Mouse (Mus musculus): ENCODE measurements around the gene Cryga. TPM values are rescaled to one million over a fixed set of nuclear protein-coding genes. Genes with fewer than 3 reads are reported as not detected.
A peak's percentile ranks its signal among the peaks of the same experiment; 100 is the strongest.

The Cryga gene
- polyA plus RNA-seq, 1 experiment from 2014 or later: not detected

DNA sequence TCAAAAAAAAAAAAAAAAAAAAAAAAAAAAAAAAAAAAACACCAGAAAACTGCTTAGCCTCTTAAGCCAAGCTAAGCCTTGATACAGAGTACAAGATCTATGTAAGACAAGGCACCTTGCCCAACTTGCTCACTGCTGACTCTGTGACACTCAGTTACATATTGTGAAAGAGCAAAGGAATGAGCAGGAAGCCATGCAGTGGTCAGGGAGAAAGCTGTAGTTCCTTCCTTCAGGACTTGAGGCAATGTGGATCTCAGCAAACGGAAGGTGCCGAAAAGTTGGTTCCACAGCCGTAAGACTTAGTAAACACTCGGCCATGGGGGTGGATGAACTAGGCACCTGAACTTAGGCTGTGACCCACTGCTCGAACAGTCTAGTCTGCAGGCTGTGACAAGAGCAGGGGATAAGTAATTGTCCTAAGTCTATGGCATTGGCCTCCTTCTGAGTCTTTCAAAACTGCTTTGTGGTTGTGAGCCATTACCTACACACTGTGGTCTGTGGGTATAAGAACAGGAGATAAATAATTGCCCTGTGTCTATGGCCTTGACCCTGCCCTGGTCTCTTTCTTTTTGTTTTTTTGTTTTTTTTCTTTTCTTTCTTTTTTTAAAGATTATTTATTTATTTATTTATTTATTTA, 10.5 kb upstream of the Cryga start:
- H3K36me3 ChIP-seq: no peaks in the 10 kb centered on the region
- no peak overlapping the region for H3K4me3 ChIP-seq
- no peaks in the 10 kb centered on the region for H3K9me3 ChIP-seq
- DNase-seq (ENCODE audit: low spot score): no peak
- H3K27ac ChIP-seq: no peak overlapping the region
- H3K27me3 ChIP-seq (ENCODE audit: insufficient read depth, poor library complexity, severe bottlenecking): no peaks in the 10 kb centered on the region
- WGBS: 91% methylated on average over 5 of the region's 5 CpGs
- peaks cover 9% of the 10 kb centered on the region for H3K4me1 ChIP-seq (replicated peaks)

- peak overlapping the region; percentile 18; the same call in 1 of the 2 replicates for H3K4me3 ChIP-seq
- WGBS: 55% methylated on average over 14 of the region's 14 CpGs
- H3K27me3 ChIP-seq (ENCODE audit: insufficient read depth, poor library complexity, severe bottlenecking): no peaks in the 10 kb centered on the region
- H3K27ac ChIP-seq: peak overlapping the region; percentile 47; the same call in 1 of the 2 replicates
- DNase-seq (ENCODE audit: low spot score): peak; percentile 36
- H3K36me3 ChIP-seq: no peaks in the 10 kb centered on the region
- peaks cover 9% of the 10 kb centered on the region for H3K4me1 ChIP-seq (replicated peaks)
- H3K9me3 ChIP-seq: no peaks in the 10 kb centered on the region
Observed at GRCm38 (mm10) chr1:65112807-65113196, 9.6 kb upstream of the Cryga start.

GRCm38 (mm10) chr1:65112031-65112806, 9.0 kb upstream of the Cryga start:
- H3K4me1 ChIP-seq (replicated peaks): peaks cover 9% of the 10 kb centered on the region
- no peaks in the 10 kb centered on the region for H3K27me3 ChIP-seq (ENCODE audit: insufficient read depth, poor library complexity, severe bottlenecking)
- peak; percentile 77 for DNase-seq (ENCODE audit: low spot score)
- peak overlapping the region; percentile 18; the same call in 1 of the 2 replicates for H3K4me3 ChIP-seq
- peak overlapping the region; percentile 47; the same call in 1 of the 2 replicates for H3K27ac ChIP-seq
- H3K36me3 ChIP-seq: no peaks in the 10 kb centered on the region
- H3K9me3 ChIP-seq: no peaks in the 10 kb centered on the region
- 17% methylated on average over 8 of the region's 8 CpGs for WGBS

DNA sequence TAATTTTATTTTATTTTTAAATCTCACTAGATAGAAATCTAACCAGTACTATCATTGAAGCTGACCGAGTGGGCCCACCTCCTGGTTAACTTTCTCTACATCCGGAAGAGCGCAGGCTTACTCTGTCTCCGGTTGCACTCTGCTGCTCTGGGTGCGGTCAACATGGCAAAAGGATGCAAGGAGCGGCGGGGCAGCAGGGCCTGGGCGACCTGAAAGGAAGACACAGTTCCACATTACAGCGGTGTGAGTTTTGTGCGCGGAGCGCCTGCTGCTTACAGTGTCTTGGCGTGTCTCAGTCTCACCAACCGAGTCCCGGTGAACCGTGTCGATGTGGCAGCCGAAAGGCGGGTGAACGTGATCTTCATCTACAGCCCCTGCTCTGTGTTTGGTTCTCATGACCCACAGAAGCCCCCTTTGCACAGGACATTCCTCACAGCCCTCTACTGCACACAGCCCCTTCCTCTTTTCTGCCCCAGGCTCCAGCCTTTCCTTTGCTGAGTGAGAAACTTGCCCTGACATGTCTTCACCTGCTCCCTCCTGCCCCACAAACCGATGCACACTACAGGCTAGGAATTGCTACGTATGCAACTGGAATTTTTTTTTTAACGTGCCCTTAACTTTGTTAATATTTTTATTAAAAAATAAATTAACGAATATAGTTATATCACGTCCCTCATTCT, 6.7 kb upstream of the Cryga start:
- no peak for DNase-seq (ENCODE audit: low spot score)
- 72% methylated on average over 25 of the region's 25 CpGs for WGBS

DNA sequence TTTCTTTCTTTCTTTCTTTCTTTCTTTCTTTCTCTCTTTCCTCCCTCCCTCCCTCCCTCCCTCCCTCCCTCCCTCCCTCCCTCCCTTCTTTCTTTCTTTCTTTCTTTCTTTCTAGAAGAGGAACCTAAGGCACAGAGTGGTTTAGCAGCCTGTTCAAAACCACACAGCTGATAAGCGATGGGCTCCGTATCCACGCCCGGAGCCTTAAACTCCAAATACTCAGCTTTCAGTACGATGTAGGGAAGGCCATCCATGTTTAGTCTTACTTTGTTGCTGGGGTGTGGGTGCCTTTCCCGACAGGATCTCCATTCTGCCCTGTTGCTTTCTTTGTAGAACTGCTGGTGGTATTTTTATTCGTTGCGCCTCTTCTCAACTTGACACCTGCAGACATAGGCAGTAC, 6.0 kb upstream of the Cryga start:
- no peak overlapping the region for H3K4me3 ChIP-seq
- H3K36me3 ChIP-seq: no peaks in the 10 kb centered on the region
- peaks cover 9% of the 10 kb centered on the region for H3K4me1 ChIP-seq (replicated peaks)
- no peak overlapping the region for H3K27ac ChIP-seq
- 93% methylated on average over 8 of the region's 8 CpGs for WGBS
- no peak for DNase-seq (ENCODE audit: low spot score)
- H3K27me3 ChIP-seq (ENCODE audit: insufficient read depth, poor library complexity, severe bottlenecking): no peaks in the 10 kb centered on the region
- no peaks in the 10 kb centered on the region for H3K9me3 ChIP-seq

More for the DNA sequence above, 6.7 kb upstream of the Cryga start:
- Histone ChIP-seq H3K9me3 (no peaks in the 10 kb centered on the region), H3K4me1 (replicated peaks) (peaks cover 9% of the 10 kb centered on the region), H3K27me3 (ENCODE audit: insufficient read depth, poor library complexity, severe bottlenecking) (no peaks in the 10 kb centered on the region), H3K4me3 (no peak overlapping the region), H3K27ac (no peak overlapping the region), H3K36me3 (no peaks in the 10 kb centered on the region)

- Histone ChIP-seq H3K27me3 (ENCODE audit: insufficient read depth, poor library complexity, severe bottlenecking) (no peaks in the 10 kb centered on the region), H3K4me3 (no peak overlapping the region), H3K27ac (no peak overlapping the region), H3K9me3 (no peaks in the 10 kb centered on the region), H3K36me3 (no peaks in the 10 kb centered on the region), H3K4me1 (replicated peaks) (peaks cover 6% of the 10 kb centered on the region)
- DNase-seq (ENCODE audit: low spot score): no peak
- 92% methylated on average over 10 of the region's 10 CpGs for WGBS
Observed at GRCm38 (mm10) chr1:65107654-65108279, 4.6 kb upstream of the Cryga start.

GRCm38 (mm10) chr1:65096953-65097352, 6.2 kb downstream of the Cryga start:
- Histone ChIP-seq H3K9me3 (no peaks in the 10 kb centered on the region), H3K36me3 (no peaks in the 10 kb centered on the region), H3K4me3 (no peak overlapping the region), H3K27me3 (ENCODE audit: insufficient read depth, poor library complexity, severe bottlenecking) (no peaks in the 10 kb centered on the region), H3K4me1 (replicated peaks) (no peaks in the 10 kb centered on the region), H3K27ac (no peak overlapping the region)
- 85% methylated on average over 3 of the region's 3 CpGs for WGBS
- DNase-seq (ENCODE audit: low spot score): no peak

DNA sequence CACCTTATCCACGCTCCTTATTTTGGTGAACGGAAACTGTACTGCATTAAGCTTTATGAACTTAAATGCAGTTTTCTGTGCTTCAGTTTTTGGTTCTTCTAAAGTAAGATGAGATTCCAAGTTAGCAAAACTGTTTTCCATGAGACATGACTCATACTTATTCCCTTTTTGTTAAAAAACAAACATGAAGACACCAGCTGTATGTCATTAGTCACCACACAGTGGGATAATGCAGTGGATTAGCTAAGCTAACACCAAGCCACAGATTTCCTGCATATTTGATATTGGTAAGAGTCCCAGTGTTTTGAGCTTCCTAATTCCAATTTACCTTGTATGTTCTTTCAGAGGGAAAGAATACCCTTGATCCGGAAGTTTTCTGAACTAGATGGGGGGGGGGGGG, 11.6 kb downstream of the Cryga start:
- DNase-seq (ENCODE audit: low spot score): no peak
- H3K9me3 ChIP-seq: no peaks in the 10 kb centered on the region
- no peak overlapping the region for H3K27ac ChIP-seq
- no peaks in the 10 kb centered on the region for H3K4me1 ChIP-seq (replicated peaks)
- H3K4me3 ChIP-seq: no peak overlapping the region
- no peaks in the 10 kb centered on the region for H3K36me3 ChIP-seq
- WGBS: 89% methylated on average over 3 of the region's 3 CpGs
- no peaks in the 10 kb centered on the region for H3K27me3 ChIP-seq (ENCODE audit: insufficient read depth, poor library complexity, severe bottlenecking)

DNA sequence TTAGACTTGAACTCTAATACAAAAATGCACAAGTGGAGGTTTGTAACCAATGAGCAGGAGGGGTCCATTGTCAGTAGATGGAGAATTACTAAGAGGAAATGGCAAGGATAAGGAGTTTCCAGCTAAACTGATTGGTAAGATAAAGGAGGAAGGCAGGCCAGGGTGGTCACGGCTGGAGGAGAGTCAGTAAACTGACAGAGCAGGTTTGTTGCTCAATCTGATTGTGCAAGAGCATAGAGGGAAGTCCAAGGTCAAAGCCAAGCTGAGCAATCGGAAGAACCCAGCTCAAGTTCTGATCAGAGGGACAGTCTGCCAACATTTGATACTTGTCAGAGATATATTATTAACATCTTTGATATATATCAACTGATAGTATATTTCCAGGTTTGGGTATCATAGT, 12.8 kb downstream of the Cryga start:
- no peaks in the 10 kb centered on the region for H3K36me3 ChIP-seq
- H3K4me3 ChIP-seq: no peak overlapping the region
- 83% methylated on average over 2 of the region's 2 CpGs for WGBS
- H3K4me1 ChIP-seq (replicated peaks): no peaks in the 10 kb centered on the region
- H3K27ac ChIP-seq: no peak overlapping the region
- no peak for DNase-seq (ENCODE audit: low spot score)
- H3K27me3 ChIP-seq (ENCODE audit: insufficient read depth, poor library complexity, severe bottlenecking): no peaks in the 10 kb centered on the region
- H3K9me3 ChIP-seq: no peaks in the 10 kb centered on the region

GRCm38 (mm10) chr1:65088567-65089356, 14.4 kb downstream of the Cryga start:
- H3K9me3 ChIP-seq: no peaks in the 10 kb centered on the region
- no peak for DNase-seq (ENCODE audit: low spot score)
- 82% methylated on average over 6 of the region's 6 CpGs for WGBS
- no peak overlapping the region for H3K4me3 ChIP-seq
- no peaks in the 10 kb centered on the region for H3K36me3 ChIP-seq
- H3K4me1 ChIP-seq (replicated peaks): no peaks in the 10 kb centered on the region
- H3K27me3 ChIP-seq (ENCODE audit: insufficient read depth, poor library complexity, severe bottlenecking): no peaks in the 10 kb centered on the region
- H3K27ac ChIP-seq: no peak overlapping the region

GRCm38 (mm10) chr1:65082188-65082587, 21.0 kb downstream of the Cryga start, which contains the start of gene Crygb:
Gene Crygb (minus strand): TSS chr1:65082288.
- no peaks in the 10 kb centered on the region for H3K36me3 ChIP-seq
- DNase-seq (ENCODE audit: low spot score): no peak
- H3K9me3 ChIP-seq: no peaks in the 10 kb centered on the region
- H3K4me3 ChIP-seq: no peak within 1 kb of the TSS
- 38% methylated on average over 7 of the region's 7 CpGs for WGBS
- H3K27ac ChIP-seq: no peak within 1 kb of the TSS
- no peaks in the 10 kb centered on the region for H3K27me3 ChIP-seq (ENCODE audit: insufficient read depth, poor library complexity, severe bottlenecking)
- H3K4me1 ChIP-seq (replicated peaks): 0 out of 2 replicates have a peak, but pooled peaks cover 3% of the 10 kb centered on the region

- DNase-seq (ENCODE audit: low spot score): no peak
- H3K4me3 ChIP-seq: no peak overlapping the region
- 27% methylated on average over 5 of the region's 5 CpGs for WGBS
- H3K4me1 ChIP-seq (replicated peaks): no peaks in the 10 kb centered on the region; the same call in 1 of the 2 replicates
- H3K27ac ChIP-seq: no peak overlapping the region
- no peaks in the 10 kb centered on the region for H3K9me3 ChIP-seq
- no peaks in the 10 kb centered on the region for H3K36me3 ChIP-seq
- H3K27me3 ChIP-seq (ENCODE audit: insufficient read depth, poor library complexity, severe bottlenecking): no peaks in the 10 kb centered on the region
Observed at GRCm38 (mm10) chr1:65075607-65076006, 27.6 kb downstream of the Cryga start.
